Mouse (Mus musculus): ENCODE results near the gene Angpt4. TPM values are rescaled to one million over a fixed set of nuclear protein-coding genes. Genes with fewer than 3 reads are reported as not detected.
A peak's percentile ranks its signal among the peaks of the same experiment; 100 is the strongest.

Angpt4 gene
- total RNA-seq, 2 experiments from 2014 or later: 0.30 to 0.96 TPM

GRCm38 (mm10) chr2:151956500-151957137 is 45.6 kb downstream of the Angpt4 start:
- no peak for DNase-seq (ENCODE audit: extremely low spot score in 1 of 2, low spot score in 1 of 2)

- DNase-seq (ENCODE audit: extremely low spot score in 1 of 2, low spot score in 1 of 2): no peak
These were observed 48.3 kb downstream of the Angpt4 start for GRCm38 (mm10) chr2:151959274-151959673.

GRCm38 (mm10) chr2:151961284-151962196 is 50.5 kb downstream of the Angpt4 start:
- DNase-seq (ENCODE audit: extremely low spot score in 1 of 2, low spot score in 1 of 2): no peak

GRCm38 (mm10) chr2:151962474-151962873 is 51.5 kb downstream of the Angpt4 start:
- peak; percentile 57 to 68 for DNase-seq (ENCODE audit: extremely low spot score in 1 of 2, low spot score in 1 of 2)

DNA sequence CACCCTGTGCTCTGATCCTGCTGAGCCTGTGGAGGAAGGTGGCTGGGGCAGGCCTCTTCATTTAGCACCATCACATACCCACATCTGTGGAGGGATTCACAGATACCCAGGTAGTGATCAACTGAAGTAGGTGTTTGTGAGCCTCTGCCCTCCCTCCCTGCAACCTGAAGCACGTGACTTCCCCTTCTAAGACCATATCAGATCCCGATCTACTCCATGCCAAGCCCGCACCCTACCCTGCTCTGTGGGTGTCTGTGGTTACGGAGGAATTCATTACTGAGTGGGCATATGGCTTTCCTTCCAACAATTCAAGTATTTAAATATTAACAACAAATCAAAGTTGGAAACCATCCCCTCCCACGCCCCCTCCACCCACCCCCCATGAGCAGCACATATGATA is 52.3 kb downstream of the Angpt4 start:
- DNase-seq (ENCODE audit: extremely low spot score in 1 of 2, low spot score in 1 of 2): no peak

DNA sequence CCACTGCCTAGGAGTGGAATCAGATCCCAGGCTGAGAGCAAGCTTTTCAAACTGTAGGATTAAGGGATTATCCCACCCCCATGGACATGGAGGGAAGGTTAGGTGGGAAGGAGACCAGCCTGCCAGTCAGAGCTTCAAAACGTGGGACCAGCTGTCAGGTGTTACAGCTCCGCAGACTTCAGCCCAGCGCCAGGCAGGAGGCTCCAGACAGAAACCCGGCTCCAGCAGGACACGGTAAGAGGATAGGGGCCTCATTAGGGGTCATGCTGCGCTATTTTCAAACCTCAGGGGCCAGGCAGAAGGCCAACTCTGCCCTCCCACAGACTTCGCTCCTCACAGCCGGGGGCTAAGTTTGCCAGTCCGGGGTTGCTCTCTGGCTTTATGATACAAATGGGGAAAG is 53.0 kb downstream of the Angpt4 start:
- no peak for DNase-seq (ENCODE audit: extremely low spot score in 1 of 2, low spot score in 1 of 2)

DNA sequence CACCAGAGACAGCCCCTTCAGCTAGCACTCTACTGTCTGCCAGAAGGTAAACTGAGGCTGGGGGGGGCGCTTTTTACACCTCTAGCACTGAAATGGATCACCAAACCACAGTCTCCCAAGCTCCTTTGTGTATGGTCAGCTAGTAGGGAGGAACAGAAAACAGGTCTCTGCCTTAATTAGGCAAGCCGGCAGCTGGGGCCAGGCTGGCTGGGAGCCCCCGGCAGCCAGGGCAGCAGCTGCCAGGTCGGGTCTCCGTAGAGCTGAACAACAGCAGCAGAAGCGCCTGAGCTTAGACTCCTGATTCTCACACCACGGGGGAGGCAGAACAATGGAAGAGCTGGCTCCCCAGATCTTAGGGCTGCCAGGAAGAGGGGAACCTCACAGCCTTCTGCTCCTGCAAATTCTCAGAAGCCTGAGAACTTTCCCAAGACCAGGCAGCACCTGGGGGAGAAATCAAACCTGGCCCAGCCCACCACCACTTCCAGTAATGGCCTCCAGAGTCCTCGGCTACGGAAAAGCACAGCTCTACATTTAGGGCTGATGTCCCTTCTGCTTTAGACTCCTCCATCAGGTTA is 56.3 kb downstream of the Angpt4 start:
- DNase-seq (ENCODE audit: extremely low spot score in 1 of 2, low spot score in 1 of 2): no peak

- DNase-seq (ENCODE audit: extremely low spot score in 1 of 2, low spot score in 1 of 2): no peak
These were observed 56.8 kb downstream of the Angpt4 start for GRCm38 (mm10) chr2:151967792-151968191.

GRCm38 (mm10) chr2:151968451-151968850 is 57.4 kb downstream of the Angpt4 start:
- DNase-seq (ENCODE audit: extremely low spot score in 1 of 2, low spot score in 1 of 2): no peak

- no peak for DNase-seq (ENCODE audit: extremely low spot score in 1 of 2, low spot score in 1 of 2)
These were observed 58.0 kb downstream of the Angpt4 start for GRCm38 (mm10) chr2:151968986-151969385.

DNA sequence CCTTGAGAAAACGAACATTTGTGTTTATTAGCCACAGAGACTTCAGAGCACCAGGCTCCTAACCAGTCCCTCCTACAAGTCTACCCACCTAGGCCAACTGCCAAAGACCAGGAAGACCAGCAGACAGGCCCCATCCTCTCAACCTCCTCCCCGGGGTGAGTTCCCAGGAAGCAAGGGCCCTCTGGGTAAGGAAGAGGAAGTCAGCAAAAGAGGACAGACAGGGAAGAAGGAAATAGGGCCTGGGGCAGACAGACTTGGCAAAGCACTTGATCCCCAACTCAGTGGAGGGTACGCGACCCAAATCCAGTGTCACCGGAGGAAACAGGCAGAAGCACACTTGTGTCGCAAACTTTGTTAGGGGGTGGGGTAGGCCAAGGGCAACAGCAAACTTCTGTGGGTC is 58.4 kb downstream of the Angpt4 start:
- DNase-seq (ENCODE audit: extremely low spot score in 1 of 2, low spot score in 1 of 2): no peak

DNA sequence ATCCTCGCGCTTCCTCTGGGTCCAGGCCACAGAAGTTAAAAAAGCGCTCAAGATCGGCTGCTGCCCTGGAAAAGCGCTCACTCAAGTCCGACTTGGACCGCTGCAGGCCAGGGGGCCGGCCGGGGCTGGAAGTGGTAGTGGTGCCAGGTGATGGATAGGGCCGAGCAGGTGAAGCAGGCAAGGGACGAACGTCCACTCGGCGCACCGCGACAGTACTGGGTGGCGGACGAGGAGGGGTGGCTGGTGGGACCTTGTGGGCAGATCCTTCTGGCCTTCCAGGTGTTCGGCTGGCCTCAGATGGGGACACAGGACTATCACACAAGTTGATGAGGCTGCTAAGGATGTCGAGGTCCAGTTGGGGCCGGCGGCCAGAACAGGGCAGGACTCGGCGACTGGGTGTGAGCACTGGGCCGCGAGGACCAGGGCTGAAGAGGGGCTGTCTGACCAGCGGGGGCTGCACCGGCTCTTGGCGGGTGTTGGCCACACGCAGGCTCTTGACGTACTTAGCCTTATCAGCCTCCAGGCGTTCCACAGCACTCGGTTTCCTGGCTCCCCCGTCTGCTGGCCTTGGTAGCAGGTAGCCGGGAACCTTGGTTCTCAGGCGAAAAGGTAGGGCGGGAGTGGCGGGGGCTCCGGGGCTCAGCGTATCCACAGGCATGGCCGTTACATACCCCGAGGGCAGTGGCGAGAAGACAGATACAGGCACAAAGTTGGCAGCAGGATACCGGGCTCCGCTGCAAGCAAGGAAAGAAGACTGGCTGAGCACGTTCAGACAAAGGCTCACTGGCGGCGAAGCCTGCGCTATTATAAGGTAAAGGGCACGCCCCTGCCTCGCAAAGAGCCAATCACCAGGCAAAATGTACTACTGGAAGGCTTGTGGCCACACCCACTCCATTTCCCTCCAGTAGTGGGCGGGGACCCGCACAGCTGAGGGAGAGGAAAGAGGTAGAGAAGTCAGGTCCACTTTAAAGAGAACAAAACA is 59.5 kb downstream of the Angpt4 start:
- peak in 1 of 2 experiments; percentile 51 for DNase-seq (ENCODE audit: extremely low spot score in 1 of 2, low spot score in 1 of 2)

DNA sequence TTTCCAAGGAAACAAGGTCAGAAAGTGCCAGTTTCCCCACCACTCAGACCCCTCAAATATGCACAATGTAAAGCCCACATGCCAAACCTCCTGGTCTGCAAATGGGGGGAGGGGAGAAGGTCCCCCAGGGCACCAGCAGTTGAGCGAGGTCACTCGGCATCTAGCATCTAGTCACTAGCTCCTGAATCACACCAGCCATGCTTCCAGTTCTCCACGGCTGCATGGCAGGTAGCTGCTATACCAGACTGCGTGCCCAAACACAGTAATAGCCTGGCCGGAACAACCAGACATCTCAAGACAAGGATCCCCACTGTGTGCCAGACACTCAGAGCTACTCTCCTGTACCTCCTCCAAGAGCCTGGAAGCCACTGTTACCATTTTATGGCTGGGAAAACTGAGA is 60.7 kb downstream of the Angpt4 start:
- no peak for DNase-seq (ENCODE audit: extremely low spot score in 1 of 2, low spot score in 1 of 2)

GRCm38 (mm10) chr2:151972880-151973594 is 62.0 kb downstream of the Angpt4 start:
- DNase-seq (ENCODE audit: extremely low spot score in 1 of 2, low spot score in 1 of 2): no peak

- DNase-seq (ENCODE audit: extremely low spot score in 1 of 2, low spot score in 1 of 2): no peak
These were observed 62.9 kb downstream of the Angpt4 start for GRCm38 (mm10) chr2:151973595-151974562.

GRCm38 (mm10) chr2:151975295-151975694 is 64.3 kb downstream of the Angpt4 start:
- DNase-seq (ENCODE audit: extremely low spot score in 1 of 2, low spot score in 1 of 2): no peak

DNA sequence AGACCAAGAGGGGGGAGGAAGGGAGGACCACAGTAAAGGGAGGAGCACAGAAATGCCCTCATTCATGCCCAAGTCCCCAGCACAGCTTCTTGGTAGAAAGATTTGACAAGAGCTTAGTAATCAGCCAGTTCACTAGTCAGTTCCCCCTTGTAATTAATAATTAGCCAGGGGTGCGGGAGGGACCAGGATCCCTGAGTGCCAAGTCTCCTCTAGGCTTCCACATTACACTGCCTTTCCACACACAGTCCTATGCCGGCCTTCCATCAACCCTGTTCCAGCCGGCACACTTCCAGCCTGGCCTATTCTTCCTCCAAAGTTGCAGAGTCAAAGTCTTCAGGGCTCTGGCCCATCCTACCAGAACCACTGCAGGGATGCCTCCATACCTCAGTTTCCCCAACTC is 65.1 kb downstream of the Angpt4 start:
- no peak for DNase-seq (ENCODE audit: extremely low spot score in 1 of 2, low spot score in 1 of 2)

- DNase-seq (ENCODE audit: extremely low spot score in 1 of 2, low spot score in 1 of 2): no peak
These were observed 66.9 kb downstream of the Angpt4 start for GRCm38 (mm10) chr2:151977689-151978440.
